Mouse (Mus musculus): Measurements from ENCODE around the gene Tbca. TPM values are rescaled to one million over a fixed set of nuclear protein-coding genes. Genes with fewer than 3 reads are reported as not detected.

Gene Tbca
- polyA plus RNA-seq (2014; fragmentation: Nextera tagmentation; extraction: Ambion mirVana) = 255 and 371 TPM in 2 replicates

DNA sequence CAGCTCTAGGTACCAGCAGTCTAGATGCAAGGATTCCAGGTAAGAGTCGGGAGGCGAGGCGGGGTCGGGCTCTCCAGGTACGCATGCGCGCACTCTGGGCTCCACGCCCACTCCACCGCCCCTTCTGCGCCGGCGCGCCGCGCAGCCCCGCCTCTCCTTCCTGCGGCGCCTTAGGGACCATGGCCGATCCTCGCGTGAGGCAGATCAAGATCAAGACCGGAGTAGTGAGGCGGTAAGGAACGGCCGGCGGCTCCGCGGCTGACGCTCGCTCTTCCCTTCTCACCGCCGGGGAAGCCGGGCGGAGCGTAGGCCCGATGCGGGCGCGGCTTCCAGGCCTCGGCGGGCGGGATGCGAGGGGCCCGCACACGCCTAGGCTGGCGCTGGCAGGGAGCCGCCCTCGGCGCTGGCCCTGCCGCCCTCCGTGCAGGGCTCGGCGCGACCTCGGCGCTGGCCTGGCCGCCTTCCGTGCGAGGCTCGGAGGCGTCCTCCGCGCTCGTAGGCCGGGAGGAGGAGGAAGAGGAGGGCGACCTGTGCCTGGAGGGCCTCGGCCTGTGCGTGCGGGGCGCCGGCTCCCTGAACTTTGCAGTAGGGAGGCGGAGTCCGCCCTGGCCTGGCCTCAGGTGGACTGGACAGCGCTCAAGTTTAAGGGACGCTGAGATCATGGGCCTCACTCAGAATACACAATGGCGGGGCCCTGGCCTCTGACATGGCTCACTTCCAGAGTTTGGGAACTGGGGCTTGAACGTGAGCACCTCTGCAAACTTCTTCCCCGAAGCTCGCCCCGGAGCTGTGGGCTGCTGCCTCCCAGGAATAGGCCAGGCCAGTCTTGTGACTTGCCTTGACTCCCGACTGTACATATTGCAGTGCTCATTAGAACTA, at the start of gene Tbca:
Gene Tbca, plus strand, starts transcription at position 140 of the 879 bp plus-strand sequence.
- no peaks in the 10 kb centered on the region for H3K36me3 ChIP-seq (ENCODE audit: control insufficient read depth, insufficient read depth, low read length)
- under 1% methylated on average over 61 of the region's 81 CpGs for WGBS
- peak; percentile 97 for ATAC-seq (ENCODE audit: low FRiP score, low TSS enrichment)
- H3K4me2 ChIP-seq (replicated peaks; ENCODE audit: low read depth, low read length) = peak within 1 kb of the TSS; percentile 82
- no peaks in the 10 kb centered on the region for H3K27me3 ChIP-seq (ENCODE audit: control insufficient read depth, insufficient read depth, low read length)
- no peaks in the 10 kb centered on the region for H3K9me3 ChIP-seq (ENCODE audit: control insufficient read depth, low read length)
- H3K9ac ChIP-seq (ENCODE audit: low read depth, low read length) = peak within 1 kb of the TSS; percentile 81
- H3K4me1 ChIP-seq (ENCODE audit: control insufficient read depth, insufficient read depth, low read length) = peaks cover 9% of the 10 kb centered on the region
- peak within 1 kb of the TSS; percentile 78 for H3K4me3 ChIP-seq (ENCODE audit: low read length)
- peak within 1 kb of the TSS; percentile 82 for H3K27ac ChIP-seq (ENCODE audit: low read depth, low read length)

DNA sequence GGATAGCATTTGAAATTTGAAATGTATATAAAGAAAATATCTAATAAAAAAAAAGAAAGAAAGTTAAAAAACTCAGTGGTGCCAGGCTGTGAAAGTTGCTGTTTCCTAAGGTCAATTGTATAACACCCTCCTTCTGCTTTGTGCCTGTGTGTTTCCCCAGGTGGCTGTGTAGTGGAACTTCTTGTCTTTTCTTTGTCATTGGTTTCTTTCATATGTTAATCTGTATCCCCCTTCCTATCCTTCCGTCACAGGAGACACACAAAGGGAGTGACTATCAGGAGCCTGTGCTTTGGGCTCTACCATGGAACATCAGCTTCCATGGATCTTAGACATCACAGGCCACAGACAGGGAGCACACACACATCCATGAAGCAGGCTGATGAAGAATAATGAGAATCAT, 43.5 kb upstream of the Tbca start:
- no peaks in the 10 kb centered on the region for H3K9me3 ChIP-seq (ENCODE audit: control insufficient read depth, low read length)
- H3K4me2 ChIP-seq (replicated peaks; ENCODE audit: low read depth, low read length) = no peak overlapping the region
- H3K9ac ChIP-seq (ENCODE audit: low read depth, low read length) = no peak overlapping the region
- H3K27me3 ChIP-seq (ENCODE audit: control insufficient read depth, insufficient read depth, low read length) = no peaks in the 10 kb centered on the region
- ATAC-seq (ENCODE audit: low FRiP score, low TSS enrichment) = no peak
- H3K4me1 ChIP-seq (ENCODE audit: control insufficient read depth, insufficient read depth, low read length) = no peaks in the 10 kb centered on the region
- WGBS = 50% methylated on average over 1 of the region's 1 CpGs
- no peak overlapping the region for H3K27ac ChIP-seq (ENCODE audit: low read depth, low read length)
- H3K4me3 ChIP-seq (ENCODE audit: low read length) = no peak overlapping the region
- no peaks in the 10 kb centered on the region for H3K36me3 ChIP-seq (ENCODE audit: control insufficient read depth, insufficient read depth, low read length)

DNA sequence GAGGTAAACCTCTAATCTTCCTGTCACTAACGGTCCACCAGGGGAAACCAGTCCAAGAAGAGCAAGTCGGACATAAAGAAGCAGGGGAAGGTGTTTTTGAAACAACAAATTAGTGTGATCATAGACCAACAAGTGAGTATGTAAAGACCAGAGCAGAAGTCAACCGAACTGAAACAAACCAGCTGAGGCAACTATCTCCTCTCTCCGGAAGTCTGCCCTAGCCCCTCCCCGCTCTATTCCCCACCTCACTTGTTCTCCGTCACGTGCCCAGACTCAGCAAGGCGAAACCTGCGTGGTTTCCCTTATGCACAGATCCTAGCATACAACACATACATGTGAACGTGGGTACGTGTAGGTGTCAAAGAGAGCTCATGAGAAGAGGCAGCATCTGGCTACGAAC, 22.9 kb upstream of the Tbca start:
- Histone ChIP-seq H3K27ac (ENCODE audit: low read depth, low read length) (no peak overlapping the region), H3K9ac (ENCODE audit: low read depth, low read length) (no peak overlapping the region), H3K4me2 (replicated peaks; ENCODE audit: low read depth, low read length) (no peak overlapping the region), H3K27me3 (ENCODE audit: control insufficient read depth, insufficient read depth, low read length) (no peaks in the 10 kb centered on the region), H3K36me3 (ENCODE audit: control insufficient read depth, insufficient read depth, low read length) (no peaks in the 10 kb centered on the region), H3K4me3 (ENCODE audit: low read length) (no peak overlapping the region), H3K4me1 (ENCODE audit: control insufficient read depth, insufficient read depth, low read length) (no peaks in the 10 kb centered on the region), H3K9me3 (ENCODE audit: control insufficient read depth, low read length) (no peaks in the 10 kb centered on the region)
- no peak for ATAC-seq (ENCODE audit: low FRiP score, low TSS enrichment)
- WGBS = 91% methylated on average over 12 of the region's 12 CpGs

DNA sequence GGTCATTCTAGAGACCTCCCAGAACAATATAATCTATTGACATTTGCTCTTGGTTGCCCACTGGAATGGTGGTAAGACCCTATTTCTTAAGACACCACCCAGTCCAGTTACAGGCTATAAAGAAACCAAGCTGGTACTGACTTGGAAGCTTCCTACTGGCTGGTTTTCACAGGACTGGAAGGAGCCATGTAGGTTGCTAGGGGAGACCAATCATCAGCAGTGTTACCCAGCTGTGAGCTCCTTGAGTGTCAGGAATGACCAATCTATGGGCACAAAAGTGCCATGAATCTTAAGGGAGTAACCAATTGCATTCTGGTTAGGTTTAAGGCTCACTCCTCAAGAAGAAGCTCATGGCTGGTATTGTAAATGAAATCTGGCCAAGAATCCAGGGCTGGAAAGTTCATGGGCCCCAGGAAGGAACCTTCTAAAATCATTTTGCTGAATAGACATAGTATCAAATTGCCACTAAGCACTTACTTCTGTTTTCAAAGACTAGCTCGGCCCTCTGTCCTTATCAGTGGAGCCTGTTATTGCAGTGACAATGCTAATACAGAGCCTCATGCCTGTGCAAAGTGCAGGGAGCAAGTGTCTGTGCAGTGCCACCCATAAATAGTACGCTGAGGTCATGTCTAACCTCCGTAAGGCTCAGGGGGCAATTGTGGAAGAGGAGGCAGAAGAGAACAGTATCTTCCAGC, 20.1 kb upstream of the Tbca start:
- WGBS = 59% methylated on average over 3 of the region's 3 CpGs
- Histone ChIP-seq H3K4me1 (ENCODE audit: control insufficient read depth, insufficient read depth, low read length) (no peaks in the 10 kb centered on the region), H3K36me3 (ENCODE audit: control insufficient read depth, insufficient read depth, low read length) (no peaks in the 10 kb centered on the region), H3K4me3 (ENCODE audit: low read length) (no peak overlapping the region), H3K9me3 (ENCODE audit: control insufficient read depth, low read length) (no peaks in the 10 kb centered on the region), H3K27me3 (ENCODE audit: control insufficient read depth, insufficient read depth, low read length) (no peaks in the 10 kb centered on the region), H3K27ac (ENCODE audit: low read depth, low read length) (no peak overlapping the region), H3K9ac (ENCODE audit: low read depth, low read length) (no peak overlapping the region), H3K4me2 (replicated peaks; ENCODE audit: low read depth, low read length) (no peak overlapping the region)
- no peak for ATAC-seq (ENCODE audit: low FRiP score, low TSS enrichment)

- Histone ChIP-seq H3K9ac (ENCODE audit: low read depth, low read length) (no peak overlapping the region), H3K9me3 (ENCODE audit: control insufficient read depth, low read length) (no peaks in the 10 kb centered on the region), H3K27ac (ENCODE audit: low read depth, low read length) (no peak overlapping the region), H3K4me2 (replicated peaks; ENCODE audit: low read depth, low read length) (no peak overlapping the region), H3K27me3 (ENCODE audit: control insufficient read depth, insufficient read depth, low read length) (no peaks in the 10 kb centered on the region), H3K4me3 (ENCODE audit: low read length) (no peak overlapping the region), H3K36me3 (ENCODE audit: control insufficient read depth, insufficient read depth, low read length) (no peaks in the 10 kb centered on the region), H3K4me1 (ENCODE audit: control insufficient read depth, insufficient read depth, low read length) (no peaks in the 10 kb centered on the region)
- no peak for ATAC-seq (ENCODE audit: low FRiP score, low TSS enrichment)
- WGBS = 72% methylated on average over 6 of the region's 6 CpGs
These were observed 19.6 kb upstream of the Tbca start for GRCm38 (mm10) chr13:94769155-94769470.

- Histone ChIP-seq H3K27ac (ENCODE audit: low read depth, low read length) (no peak overlapping the region), H3K4me1 (ENCODE audit: control insufficient read depth, insufficient read depth, low read length) (peaks cover 9% of the 10 kb centered on the region), H3K27me3 (ENCODE audit: control insufficient read depth, insufficient read depth, low read length) (no peaks in the 10 kb centered on the region), H3K9me3 (ENCODE audit: control insufficient read depth, low read length) (no peaks in the 10 kb centered on the region), H3K9ac (ENCODE audit: low read depth, low read length) (no peak overlapping the region), H3K4me3 (ENCODE audit: low read length) (no peak overlapping the region), H3K36me3 (ENCODE audit: control insufficient read depth, insufficient read depth, low read length) (no peaks in the 10 kb centered on the region), H3K4me2 (replicated peaks; ENCODE audit: low read depth, low read length) (no peak overlapping the region)
- WGBS = 80% methylated on average over 2 of the region's 2 CpGs
- ATAC-seq (ENCODE audit: low FRiP score, low TSS enrichment) = no peak
These were observed 1.8 kb upstream of the Tbca start for GRCm38 (mm10) chr13:94786866-94787265.

GRCm38 (mm10) chr13:94794689-94795088, 6.0 kb downstream of the Tbca start:
- no peaks in the 10 kb centered on the region for H3K9me3 ChIP-seq (ENCODE audit: control insufficient read depth, low read length)
- H3K36me3 ChIP-seq (ENCODE audit: control insufficient read depth, insufficient read depth, low read length) = no peaks in the 10 kb centered on the region
- ATAC-seq (ENCODE audit: low FRiP score, low TSS enrichment) = no peak
- H3K27me3 ChIP-seq (ENCODE audit: control insufficient read depth, insufficient read depth, low read length) = no peaks in the 10 kb centered on the region
- no peak overlapping the region for H3K4me3 ChIP-seq (ENCODE audit: low read length)
- H3K4me1 ChIP-seq (ENCODE audit: control insufficient read depth, insufficient read depth, low read length) = peaks cover 6% of the 10 kb centered on the region
- no peak overlapping the region for H3K27ac ChIP-seq (ENCODE audit: low read depth, low read length)
- no peak overlapping the region for H3K9ac ChIP-seq (ENCODE audit: low read depth, low read length)
- H3K4me2 ChIP-seq (replicated peaks; ENCODE audit: low read depth, low read length) = no peak overlapping the region
- WGBS = 62% methylated on average over 1 of the region's 1 CpGs

GRCm38 (mm10) chr13:94803480-94804057, 14.9 kb downstream of the Tbca start:
- Histone ChIP-seq H3K4me3 (ENCODE audit: low read length) (no peak overlapping the region), H3K4me1 (ENCODE audit: control insufficient read depth, insufficient read depth, low read length) (0 out of 2 replicates have a peak, but pooled peaks cover 5% of the 10 kb centered on the region), H3K4me2 (replicated peaks; ENCODE audit: low read depth, low read length) (no peak overlapping the region), H3K27ac (ENCODE audit: low read depth, low read length) (no peak overlapping the region), H3K9ac (ENCODE audit: low read depth, low read length) (no peak overlapping the region), H3K9me3 (ENCODE audit: control insufficient read depth, low read length) (no peaks in the 10 kb centered on the region), H3K36me3 (ENCODE audit: control insufficient read depth, insufficient read depth, low read length) (no peaks in the 10 kb centered on the region), H3K27me3 (ENCODE audit: control insufficient read depth, insufficient read depth, low read length) (no peaks in the 10 kb centered on the region)
- 77% methylated on average over 5 of the region's 5 CpGs for WGBS
- ATAC-seq (ENCODE audit: low FRiP score, low TSS enrichment) = no peak
